22 mouse cellular contexts compared by ENCODE assay signal in genomic region chr16:11599523-11599922, GRCm38 (mm10).
"Had no signal": no experiment of that assay in that cellular context is flagged by ENCODE, and none has a peak within 500 bp of the region (broad histone marks: within the 10 kb centered on the region; RNA-seq: fewer than 3 reads in every experiment).

No protein-coding gene starts in this region.

- H3K27me3 ChIP-seq: liver, embryonic 15.5 days; lung, embryonic 15.5 days; midbrain, embryonic 13.5 days; neural tube, embryonic 12.5 days; neural tube, embryonic 15.5 days; stomach, embryonic 15.5 days had no signal

- ATAC-seq: intestine, embryonic 16.5 days; midbrain, embryonic 13.5 days; midbrain, embryonic 16.5 days had no signal

- H3K4me3 ChIP-seq: left cerebral cortex, adult 2 months; liver, embryonic 15.5 days; lung, embryonic 15.5 days; megakaryocyte, embryonic 14.5 days; midbrain, embryonic 10.5 days; midbrain, embryonic 13.5 days; neural tube, embryonic 12.5 days; neural tube, embryonic 15.5 days; stomach, embryonic 15.5 days had no signal

- H3K4me2 ChIP-seq: liver, embryonic 15.5 days; lung, embryonic 15.5 days; midbrain, embryonic 13.5 days; neural tube, embryonic 12.5 days; neural tube, embryonic 15.5 days; stomach, embryonic 15.5 days had no signal

- H3K9ac ChIP-seq: liver, embryonic 15.5 days; lung, embryonic 15.5 days; midbrain, embryonic 13.5 days; neural tube, embryonic 12.5 days; neural tube, embryonic 15.5 days; stomach, embryonic 15.5 days had no signal

- H3K27ac ChIP-seq: left cerebral cortex, adult 2 months; liver, embryonic 15.5 days; lung, embryonic 15.5 days; midbrain, embryonic 10.5 days; midbrain, embryonic 13.5 days; neural tube, embryonic 12.5 days; neural tube, embryonic 15.5 days; stomach, embryonic 15.5 days had no signal

- H3K36me3 ChIP-seq: liver, embryonic 15.5 days; lung, embryonic 15.5 days; midbrain, embryonic 10.5 days; neural tube, embryonic 12.5 days; neural tube, embryonic 15.5 days; stomach, embryonic 15.5 days had no signal

- DNase-seq: kidney, adult 18-20 months; kidney, adult 9 months; kidney, postnatal 10 days; kidney, postnatal 36 days; lung, adult 18-20 months; lung, postnatal 10 days; lung, postnatal 36 days; right cerebral cortex, adult 18-20 months; right cerebral cortex, postnatal 14 days; right cerebral cortex, postnatal 4 days; thymus, postnatal 25 days had no signal

- H3K9me3 ChIP-seq: liver, embryonic 15.5 days; lung, embryonic 15.5 days; megakaryocyte, embryonic 14.5 days; midbrain, embryonic 10.5 days; midbrain, embryonic 13.5 days; neural tube, embryonic 12.5 days; neural tube, embryonic 15.5 days; stomach, embryonic 15.5 days had no signal

- H3K4me1 ChIP-seq: stomach, embryonic 15.5 days had no signal
